Mouse (Mus musculus) heart, postnatal 0 days (tissue): ENCODE measurements at regions not wholly inside any gene's neighbourhood (a gene's known extent, or its start where the extent isn't known, plus 50 kb on each side); places are given as distances from the start of the nearest gene placed in this dataset.

Experiments
- CTCF ChIP-seq: IDR thresholded peaks from 2 replicates; pipeline ENCODE4 v1.5.1; 2016; ENCODE audit warnings: antibody characterized with exemption, control low read depth, low read depth
- EP300 ChIP-seq: IDR thresholded peaks from 2 replicates; pipeline ENCODE4 v1.6.1; 2016; ENCODE audit warnings: antibody characterized with exemption, low read depth

- TF ChIP-seq CTCF (no peak), EP300 (no peak)
Observed at GRCm38 (mm10) chr13:99814801-99815200, 86.1 kb downstream of the Cartpt start.
